Mouse (Mus musculus) megakaryocyte, embryonic 14.5 days (primary cell): ENCODE data around the gene Rpl9-ps1.

Experiments used
- FLI1 ChIP-seq: IDR thresholded peaks from 2 replicates; pipeline ENCODE4 v1.6.1; 2012; ENCODE audit warnings: low read length, inconsistent platforms, mixed read lengths
- GATA1 ChIP-seq: IDR thresholded peaks from 3 replicates; pipeline ENCODE4 v1.6.1; 2012; ENCODE audit warnings: mixed read lengths, low read length, inconsistent platforms, borderline replicate concordance

- TF ChIP-seq GATA1: no peak
- no peak for TF ChIP-seq FLI1
These were observed 12.1 kb upstream of the Rpl9-ps1 start for GRCm38 (mm10) chr11:83657508-83657907.
